Mouse (Mus musculus) intestine, postnatal 0 days (tissue): Measurements from ENCODE around the gene Fat1. TPM values are rescaled to one million over a fixed set of nuclear protein-coding genes. Genes with fewer than 3 reads are reported as not detected.

Source experiments
- ATAC-seq: fragments of 200-750 bp; cut with Nextera tagmentation; 2 replicates; pipeline ENCODE4 v1.8.0; 2017; ENCODE audit warnings: mild to moderate bottlenecking, moderate TSS enrichment, moderate library complexity
- H3K27ac ChIP-seq: fragments of 300-500 bp; sonication (generic); 2 replicates; pipeline ENCODE4 v1.5.1; 2014; ENCODE audit warnings: mild to moderate bottlenecking, low read depth, low read length, moderate library complexity
- H3K27me3 ChIP-seq: fragments of 300-500 bp; sonication (generic); replicated peaks from 2 replicates; pipeline ENCODE4 v1.6.1; 2014; ENCODE audit warnings: low read length, mixed read lengths; ENCODE audit not compliant: control insufficient read depth, insufficient read depth
- H3K36me3 ChIP-seq: fragments of 300-500 bp; sonication (generic); 2 replicates; pipeline ENCODE4 v1.6.1; 2014; ENCODE audit warnings: mild to moderate bottlenecking, moderate library complexity; ENCODE audit not compliant: control insufficient read depth, insufficient read depth
- H3K4me1 ChIP-seq: fragments of 300-500 bp; sonication (generic); replicated peaks from 2 replicates; pipeline ENCODE4 v1.6.1; 2014; ENCODE audit warnings: antibody characterized with exemption, low read length, mixed read lengths; ENCODE audit not compliant: control insufficient read depth, insufficient read depth
- H3K4me2 ChIP-seq: fragments of 300-500 bp; sonication (generic); replicated peaks from 2 replicates; pipeline ENCODE4 v1.6.1; 2014; ENCODE audit warnings: low read depth, mild to moderate bottlenecking, moderate library complexity
- H3K4me3 ChIP-seq: fragments of 300-500 bp; sonication (generic); 2 replicates; pipeline ENCODE4 v1.5.1; 2014; ENCODE audit warnings: low read depth, low read length
- H3K9ac ChIP-seq: fragments of 300-500 bp; sonication (generic); 2 replicates; pipeline ENCODE4 v1.6.1; 2014; ENCODE audit warnings: mild to moderate bottlenecking, low read depth, low read length
- H3K9me3 ChIP-seq: fragments of 300-500 bp; sonication (generic); 2 replicates; pipeline ENCODE4 v1.6.1; 2016; ENCODE audit warnings: mixed run types; ENCODE audit not compliant: control insufficient read depth
- CTCF ChIP-seq: sonication (generic); IDR thresholded peaks from 2 replicates; pipeline ENCODE4 v1.5.1; 2016; ENCODE audit warnings: low read depth, mild to moderate bottlenecking, control low read depth, antibody characterized with exemption, moderate library complexity
- WGBS: fragments of 180-500 bp; shearing (Covaris S2); extraction: QIAGEN DNeasy Blood & Tissue Kit; methylation state at CpG from one replicate; pipeline ENCODE4 v1.1.7; 2014; 5-methylcytosine and 5-hydroxymethylcytosine counted together
- polyA plus RNA-seq: library from polyadenylated mRNA; unstranded; fragments of >200 nt; fragmentation: Nextera tagmentation; extraction: Ambion mirVana; gene quantifications from 2 replicates; pipeline ENCODE4 v1.2.1, GENCODE M21; 2015

The Fat1 gene
- polyA plus RNA-seq, 1 experiment from 2014 or later = 10.4 TPM

DNA sequence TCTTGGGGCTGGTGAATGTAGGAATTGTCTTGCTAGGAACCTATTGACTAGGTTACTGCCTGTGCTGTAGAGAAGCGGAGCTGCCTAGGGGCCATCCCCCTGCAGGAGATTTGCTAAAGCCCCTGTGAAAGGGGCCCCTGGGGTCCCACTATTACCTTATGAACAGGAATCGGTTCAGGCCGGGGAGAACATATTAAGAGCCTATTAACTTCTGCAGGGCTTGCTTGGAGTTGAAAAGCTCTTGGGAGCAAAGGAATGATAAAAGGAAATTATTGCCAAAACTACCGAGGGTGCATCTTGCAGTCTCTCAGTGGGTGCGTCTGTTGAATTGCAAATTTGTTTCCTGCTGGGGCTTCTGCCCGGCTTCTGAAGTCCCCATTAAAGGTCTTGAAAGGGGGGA, 36.1 kb downstream of the Fat1 start:
- Histone ChIP-seq H3K9ac (no peak overlapping the region), H3K4me2 (no peak overlapping the region), H3K4me1 (peaks cover 24% of the 10 kb centered on the region; the same call in 1 of the 2 replicates), H3K4me3 (no peak overlapping the region), H3K27ac (no peak overlapping the region), H3K36me3 (no peaks in the 10 kb centered on the region), H3K9me3 (no peaks in the 10 kb centered on the region), H3K27me3 (no peaks in the 10 kb centered on the region)
- WGBS = 49% methylated on average over 6 of the region's 6 CpGs
- no peak for ATAC-seq
- TF ChIP-seq CTCF = no peak

DNA sequence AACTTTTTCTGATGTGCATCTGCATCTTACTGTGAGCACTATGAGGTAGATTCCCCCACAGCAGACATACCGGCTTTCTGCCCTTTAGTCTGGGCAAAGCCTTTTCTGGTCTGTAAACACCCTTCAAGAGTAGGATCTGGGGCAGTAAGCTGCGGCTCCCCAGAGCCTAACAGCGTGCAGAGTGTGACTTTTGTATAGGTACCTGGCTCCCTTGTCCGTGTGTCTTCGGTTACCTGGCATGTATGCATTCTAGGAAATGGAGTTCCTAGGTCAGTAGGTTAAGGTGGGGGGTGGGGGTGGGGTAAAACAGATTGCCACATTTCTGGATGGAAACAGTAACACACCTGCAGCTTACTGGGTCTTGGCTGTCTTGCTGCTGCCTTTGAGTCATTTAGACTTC, 36.7 kb downstream of the Fat1 start:
- Histone ChIP-seq H3K9ac (no peak overlapping the region), H3K36me3 (no peaks in the 10 kb centered on the region; the same call in 1 of the 2 replicates), H3K9me3 (no peaks in the 10 kb centered on the region), H3K4me1 (peaks cover 24% of the 10 kb centered on the region; the same call in 1 of the 2 replicates), H3K4me2 (no peak overlapping the region), H3K27me3 (no peaks in the 10 kb centered on the region), H3K4me3 (no peak overlapping the region), H3K27ac (no peak overlapping the region)
- 59% methylated on average over 5 of the region's 5 CpGs for WGBS
- TF ChIP-seq CTCF = no peak
- ATAC-seq = no peak

DNA sequence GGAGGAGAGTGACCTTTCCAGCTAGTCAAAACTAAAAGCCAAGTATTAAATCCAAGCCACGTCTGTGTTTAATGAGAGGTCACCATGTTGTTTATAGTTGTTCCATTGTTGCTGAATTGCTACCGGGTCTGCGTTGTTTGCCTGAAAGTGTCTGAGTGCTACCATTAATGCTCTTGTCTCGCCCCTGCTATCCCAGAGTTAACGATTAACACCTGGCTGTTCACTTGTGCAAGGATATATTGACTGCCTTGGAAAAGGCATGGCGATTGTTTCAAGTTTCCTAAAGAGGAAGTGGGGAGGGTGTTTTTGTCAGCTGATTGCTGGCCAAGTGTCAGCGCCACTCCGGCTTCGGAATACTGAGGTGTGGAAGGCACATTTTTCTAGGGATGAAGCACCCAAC, 39.9 kb downstream of the Fat1 start:
- Histone ChIP-seq H3K9ac (no peak overlapping the region), H3K9me3 (no peaks in the 10 kb centered on the region), H3K36me3 (no peaks in the 10 kb centered on the region; the same call in 1 of the 2 replicates), H3K27ac (peak overlapping the region; percentile 77), H3K4me3 (no peak overlapping the region), H3K4me2 (peak overlapping the region; percentile 50), H3K4me1 (peaks cover 35% of the 10 kb centered on the region), H3K27me3 (no peaks in the 10 kb centered on the region)
- WGBS = 12% methylated on average over 9 of the region's 9 CpGs
- ATAC-seq = peak; percentile 64
- TF ChIP-seq CTCF = no peak

DNA sequence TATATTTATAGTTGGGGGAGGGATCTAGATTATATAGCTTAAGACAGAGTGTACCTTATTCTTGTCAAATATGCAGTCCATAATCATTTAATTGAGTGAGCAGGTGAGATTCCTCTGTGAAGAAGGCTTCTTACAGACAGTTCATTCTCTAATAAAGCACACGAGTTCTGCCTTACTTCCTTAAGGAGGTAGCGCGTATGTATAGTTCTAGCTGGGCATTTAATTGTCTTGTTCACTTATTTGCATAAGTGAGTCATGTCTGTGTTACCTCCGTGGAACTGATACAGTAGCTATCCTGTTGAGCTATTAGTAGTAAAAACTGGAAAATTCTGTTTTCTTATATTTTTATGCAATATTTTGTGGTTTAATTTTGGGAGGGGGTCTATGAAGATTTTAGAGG, 40.4 kb downstream of the Fat1 start:
- no peaks in the 10 kb centered on the region; the same call in 1 of the 2 replicates for H3K36me3 ChIP-seq
- peaks cover 34% of the 10 kb centered on the region for H3K4me1 ChIP-seq
- H3K9ac ChIP-seq = no peak overlapping the region
- 34% methylated on average over 4 of the region's 4 CpGs for WGBS
- H3K27ac ChIP-seq = peak overlapping the region; percentile 77
- H3K4me2 ChIP-seq = peak overlapping the region; percentile 50
- H3K27me3 ChIP-seq = no peaks in the 10 kb centered on the region
- H3K4me3 ChIP-seq = no peak overlapping the region
- TF ChIP-seq CTCF = no peak
- ATAC-seq = peak; percentile 63
- H3K9me3 ChIP-seq = no peaks in the 10 kb centered on the region

DNA sequence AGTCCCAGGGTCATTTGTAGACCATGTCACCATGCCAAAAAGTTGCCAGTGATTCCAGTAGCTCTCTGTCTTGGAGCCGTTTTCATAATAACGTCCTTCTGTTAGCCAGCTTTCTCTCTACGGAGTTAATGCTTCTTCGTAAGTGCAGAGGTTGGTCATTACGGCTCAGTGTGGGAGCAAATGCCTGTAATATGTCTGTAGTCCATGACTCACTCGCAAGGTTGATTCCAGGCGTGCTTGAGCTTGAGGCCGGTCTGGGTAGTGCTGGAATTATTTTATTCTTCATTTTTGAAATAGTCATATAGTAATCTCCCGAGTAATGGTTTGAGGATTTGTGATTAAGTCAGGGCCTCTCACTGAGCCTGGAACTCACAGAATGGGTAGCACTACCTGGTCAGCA, 43.4 kb downstream of the Fat1 start:
- Histone ChIP-seq H3K9me3 (no peaks in the 10 kb centered on the region), H3K9ac (no peak overlapping the region), H3K4me1 (peaks cover 20% of the 10 kb centered on the region), H3K27me3 (no peaks in the 10 kb centered on the region), H3K36me3 (no peaks in the 10 kb centered on the region; the same call in 1 of the 2 replicates), H3K27ac (peak overlapping the region; percentile 41), H3K4me2 (0 out of 2 replicates have a peak overlapping the region, but pooled peaks have one; percentile 2), H3K4me3 (no peak overlapping the region)
- no peak for TF ChIP-seq CTCF
- WGBS = 49% methylated on average over 9 of the region's 9 CpGs
- 0 out of 2 replicates have a peak, but pooled peaks have one; percentile 46 for ATAC-seq

DNA sequence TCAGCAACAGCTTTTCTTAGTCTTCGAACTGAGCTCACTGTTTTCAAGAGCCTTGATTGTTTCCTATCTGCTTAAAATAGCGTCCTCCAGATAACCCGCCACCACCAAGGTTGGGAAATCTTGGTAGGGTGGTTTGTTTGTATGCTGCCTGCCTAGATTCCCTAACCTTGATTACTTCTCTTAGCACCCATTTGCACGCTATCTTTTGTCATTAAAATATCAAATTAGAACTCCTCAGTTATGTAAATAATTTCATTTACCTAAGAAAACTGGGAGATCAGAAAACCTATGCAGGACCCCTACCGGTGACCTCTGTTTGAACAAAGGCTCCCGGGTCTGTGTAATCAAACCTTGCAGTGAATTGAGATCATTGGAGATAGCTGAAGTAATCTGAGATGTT, 44.0 kb downstream of the Fat1 start:
- no peak overlapping the region for H3K9ac ChIP-seq
- no peak overlapping the region for H3K4me3 ChIP-seq
- H3K27me3 ChIP-seq = no peaks in the 10 kb centered on the region
- ATAC-seq = no peak
- no peak for TF ChIP-seq CTCF
- H3K36me3 ChIP-seq = no peaks in the 10 kb centered on the region; the same call in 1 of the 2 replicates
- peaks cover 18% of the 10 kb centered on the region for H3K4me1 ChIP-seq
- 27% methylated on average over 6 of the region's 6 CpGs for WGBS
- peak overlapping the region; percentile 41 for H3K27ac ChIP-seq
- H3K9me3 ChIP-seq = no peaks in the 10 kb centered on the region
- H3K4me2 ChIP-seq = 0 out of 2 replicates have a peak overlapping the region, but pooled peaks have one; percentile 2
